Mouse (Mus musculus) right cerebral cortex, postnatal 14 days (tissue): ENCODE data around the gene Epn2.
A peak's percentile ranks its signal among the peaks of the same experiment; 100 is the strongest.

ENCODE experiments used
- DNase-seq: peaks from one replicate; pipeline ENCODE4 v3.0.0; 2022

Epn2 gene

GRCm38 (mm10) chr11:61486458-61487219, 92.8 kb downstream of the Epn2 start:
- no peak for DNase-seq

- no peak for DNase-seq
Observed at GRCm38 (mm10) chr11:61485541-61486457, 93.7 kb downstream of the Epn2 start.

GRCm38 (mm10) chr11:61484613-61485540, 94.6 kb downstream of the Epn2 start, which contains the start of gene Mfap4:
Gene Mfap4, plus strand, starts transcription at chr11:61485431.
- DNase-seq: peak; percentile 65

GRCm38 (mm10) chr11:61484256-61484612, 95.3 kb downstream of the Epn2 start:
- no peak for DNase-seq

GRCm38 (mm10) chr11:61483226-61483845, 96.2 kb downstream of the Epn2 start:
- DNase-seq: no peak

GRCm38 (mm10) chr11:61481239-61482090, 98.0 kb downstream of the Epn2 start:
- no peak for DNase-seq

GRCm38 (mm10) chr11:61478788-61479187, 100.7 kb downstream of the Epn2 start:
- no peak for DNase-seq

- no peak for DNase-seq
Observed at GRCm38 (mm10) chr11:61477566-61478508, 101.7 kb downstream of the Epn2 start.

- no peak for DNase-seq
Observed at GRCm38 (mm10) chr11:61476786-61477382, 102.6 kb downstream of the Epn2 start.

- DNase-seq: no peak
Observed at GRCm38 (mm10) chr11:61473630-61474029, 105.9 kb downstream of the Epn2 start.

GRCm38 (mm10) chr11:61470880-61471279, 108.6 kb downstream of the Epn2 start:
- no peak for DNase-seq

GRCm38 (mm10) chr11:61469317-61469917, 110.1 kb downstream of the Epn2 start:
- DNase-seq: no peak

GRCm38 (mm10) chr11:61468534-61468933, 111.0 kb downstream of the Epn2 start:
- no peak for DNase-seq
